In genomic region chr4:155959275-155959674, GRCm38 (mm10) we compare ENCODE assay signal across 8 mouse cellular contexts. TPM values are rescaled to one million over a fixed set of nuclear protein-coding genes. Genes with fewer than 3 reads are reported as not detected.
DNase-seq lines count a peak whose midpoint lies in the region; ATAC-seq and TF ChIP-seq lines count a peak whose summit lies in the region.

No protein-coding gene starts in this region.

- no peaks in the 10 kb centered on the region; the same call in 1 of the 2 replicates for H3K4me1 ChIP-seq in bone marrow, adult 2 months (ENCODE audit: control insufficient read depth, insufficient read depth, low read length)
- H3K4me1 ChIP-seq in embryonic fibroblast, embryonic 13.5 days (ENCODE audit: control insufficient read depth, insufficient read depth, low read length) = peaks cover 4% of the 10 kb centered on the region; the same call in 1 of the 2 replicates
- H3K4me1 ChIP-seq in heart, embryonic 12.5 days (replicated peaks) = peaks cover 24% of the 10 kb centered on the region
- H3K4me1 ChIP-seq in lung, adult 2 months (ENCODE audit: control insufficient read depth, insufficient read depth, low read length) = no peaks in the 10 kb centered on the region
- peaks cover 9% of the 10 kb centered on the region for H3K4me1 ChIP-seq in thymus, adult 2 months (replicated peaks; ENCODE audit: control insufficient read depth, insufficient read depth, low read length)

- TF ChIP-seq POLR2A in bone marrow, adult 2 months (IDR thresholded peaks at IDR 0.05; ENCODE audit: borderline replicate concordance, control insufficient read depth, low read depth, low read length) = no peak
- no peak for TF ChIP-seq POLR2A in embryonic fibroblast, embryonic 13.5 days (IDR thresholded peaks at IDR 0.05; ENCODE audit: low read depth, low read length)
- no peak for TF ChIP-seq POLR2A in lung, adult 2 months (IDR thresholded peaks at IDR 0.05; ENCODE audit: borderline replicate concordance, extremely low read depth, low read depth, low read length)
- TF ChIP-seq POLR2A in thymus, adult 2 months (IDR thresholded peaks at IDR 0.05; ENCODE audit: control insufficient read depth, extremely low read depth, insufficient read depth, low read length, poor library complexity) = no peak

- peak; percentile 19; the same call in 1 of the 2 replicates for ATAC-seq in heart, embryonic 12.5 days (ENCODE audit: insufficient number of reproducible peaks, low FRiP score)

- H3K4me3 ChIP-seq in bone marrow, adult 2 months (replicated peaks; ENCODE audit: control insufficient read depth, low read depth, low read length) = no peak overlapping the region
- no peak overlapping the region for H3K4me3 ChIP-seq in embryonic fibroblast, embryonic 13.5 days (ENCODE audit: insufficient read depth, low read length)
- H3K4me3 ChIP-seq in heart, embryonic 12.5 days = no peak overlapping the region
- no peak overlapping the region for H3K4me3 ChIP-seq in lung, adult 2 months (replicated peaks; ENCODE audit: extremely low read depth, low read depth, low read length)
- no peak overlapping the region for H3K4me3 ChIP-seq in thymus, adult 2 months (ENCODE audit: control insufficient read depth, insufficient read depth, low read length)

- H3K36me3 ChIP-seq in heart, embryonic 12.5 days = peaks cover 50% of the 10 kb centered on the region
- peaks cover 33% of the 10 kb centered on the region for H3K36me3 ChIP-seq in thymus, adult 2 months (ENCODE audit: control insufficient read depth, insufficient read depth, low read length)

- WGBS in bone marrow, adult 2 months = 1% methylated on average over 5 of the region's 5 CpGs
- 6% methylated on average over 5 of the region's 5 CpGs for WGBS in heart, embryonic 12.5 days
- WGBS in lung, adult 2 months = 3% methylated on average over 5 of the region's 5 CpGs
- 6% methylated on average over 5 of the region's 5 CpGs for WGBS in thymus, adult 2 months

- H3K9me3 ChIP-seq in heart, embryonic 12.5 days (replicated peaks) = no peaks in the 10 kb centered on the region

- TF ChIP-seq CTCF in bone marrow, adult 2 months (IDR thresholded peaks at IDR 0.05; ENCODE audit: control insufficient read depth, insufficient read depth, low read length) = peak; percentile 90
- TF ChIP-seq CTCF in embryonic fibroblast, embryonic 13.5 days (IDR thresholded peaks at IDR 0.05; ENCODE audit: borderline replicate concordance, insufficient read depth, low read length) = peak; percentile 80; the same call in 1 of the 2 replicates
- peak; percentile 86 for TF ChIP-seq CTCF in lung, adult 2 months (IDR thresholded peaks at IDR 0.05; ENCODE audit: insufficient read depth, low read length)
- TF ChIP-seq CTCF in thymus, adult 2 months (IDR thresholded peaks at IDR 0.05; ENCODE audit: borderline replicate concordance, control insufficient read depth, extremely low read depth, insufficient read depth, low read length, poor library complexity) = peak; percentile 84; the same call in 1 of the 2 replicates

- no peak overlapping the region for H3K4me2 ChIP-seq in heart, embryonic 12.5 days

- no peak overlapping the region for H3K9ac ChIP-seq in heart, embryonic 12.5 days

- DNase-seq in CD8-positive naive resting alpha-beta T cell, adult 2 months (ENCODE audit: low read depth in 2 of 2, low spot score in 2 of 2) = peak; percentile 64 to 74
- peak; percentile 84 to 89 for DNase-seq in kidney, postnatal 4 days
- DNase-seq in lung, adult 2 months = peak; percentile 69
- peak; percentile 38 for DNase-seq in ovary, postnatal 10 days (ENCODE audit: low spot score)
- peak; percentile 72 for DNase-seq in thymus, adult 2 months

- no peaks in the 10 kb centered on the region for H3K27me3 ChIP-seq in heart, embryonic 12.5 days (replicated peaks)
- H3K27me3 ChIP-seq in thymus, adult 2 months (ENCODE audit: control insufficient read depth, insufficient read depth, low read length) = no peaks in the 10 kb centered on the region

- no peak overlapping the region for H3K27ac ChIP-seq in bone marrow, adult 2 months (ENCODE audit: control insufficient read depth, insufficient read depth, low read depth, low read length, poor library complexity)
- H3K27ac ChIP-seq in embryonic fibroblast, embryonic 13.5 days (ENCODE audit: insufficient read depth, low read length) = no peak overlapping the region
- H3K27ac ChIP-seq in heart, embryonic 12.5 days (ENCODE audit: poor library complexity, severe bottlenecking) = no peak overlapping the region
- no peak overlapping the region for H3K27ac ChIP-seq in thymus, adult 2 months (ENCODE audit: control insufficient read depth, insufficient read depth, low read length)

RNA-seq across cellular contexts. Expression of gene C1qtnf12, which starts 2.8 kb away (rescaled TPM):
- 53.0 and 132 TPM in 2 replicates for polyA plus RNA-seq in bone marrow, adult 2 months (2011; ENCODE audit: insufficient read depth, insufficient read length, low replicate concordance, missing spikeins)
- 25.2 and 31.0 TPM in 2 replicates for polyA plus RNA-seq in embryonic fibroblast, embryonic 13.5 days (2011; ENCODE audit: insufficient read length, low read depth, missing spikeins)
- polyA plus RNA-seq in heart, embryonic 12.5 days (2016; fragmentation: Nextera tagmentation; extraction: Ambion mirVana) = 21.1 and 23.8 TPM in 2 replicates
- polyA plus RNA-seq in lung, adult 2 months (2012; rRNA removed) = 22.1 and 23.1 TPM in 2 replicates
- 19.3 and 21.6 TPM in 2 replicates for polyA plus RNA-seq in thymus, adult 2 months (2012; rRNA removed)

RNA-seq across cellular contexts. Expression of gene Ube2j2, which starts 15.6 kb away (rescaled TPM):
- polyA plus RNA-seq in bone marrow, adult 2 months (2011; ENCODE audit: insufficient read depth, insufficient read length, low replicate concordance, missing spikeins) = 63.5 and 71.8 TPM in 2 replicates
- 82.9 and 96.0 TPM in 2 replicates for polyA plus RNA-seq in embryonic fibroblast, embryonic 13.5 days (2011; ENCODE audit: insufficient read length, low read depth, missing spikeins)
- polyA plus RNA-seq in heart, embryonic 12.5 days (2016; fragmentation: Nextera tagmentation; extraction: Ambion mirVana) = 101 and 107 TPM in 2 replicates
- polyA plus RNA-seq in lung, adult 2 months (2012; rRNA removed) = 62.0 and 65.4 TPM in 2 replicates
- 122 and 147 TPM in 2 replicates for polyA plus RNA-seq in thymus, adult 2 months (2012; rRNA removed)

RNA-seq across cellular contexts. Expression of gene B3galt6, which starts 33.2 kb away (rescaled TPM):
- polyA plus RNA-seq in bone marrow, adult 2 months (2011; ENCODE audit: insufficient read depth, insufficient read length, low replicate concordance, missing spikeins) = 1.8 and 2.0 TPM in 2 replicates
- polyA plus RNA-seq in embryonic fibroblast, embryonic 13.5 days (2011; ENCODE audit: insufficient read length, low read depth, missing spikeins) = 5.3 and 5.4 TPM in 2 replicates
- polyA plus RNA-seq in heart, embryonic 12.5 days (2016; fragmentation: Nextera tagmentation; extraction: Ambion mirVana) = 10.3 and 11.0 TPM in 2 replicates
- 6.1 and 7.4 TPM in 2 replicates for polyA plus RNA-seq in lung, adult 2 months (2012; rRNA removed)
- 9.5 and 10.8 TPM in 2 replicates for polyA plus RNA-seq in thymus, adult 2 months (2012; rRNA removed)

RNA-seq across cellular contexts. Expression of gene Sdf4, which starts 33.4 kb away (rescaled TPM):
- 60.1 and 111 TPM in 2 replicates for polyA plus RNA-seq in bone marrow, adult 2 months (2011; ENCODE audit: insufficient read depth, insufficient read length, low replicate concordance, missing spikeins)
- polyA plus RNA-seq in embryonic fibroblast, embryonic 13.5 days (2011; ENCODE audit: insufficient read length, low read depth, missing spikeins) = 172 and 187 TPM in 2 replicates
- polyA plus RNA-seq in heart, embryonic 12.5 days (2016; fragmentation: Nextera tagmentation; extraction: Ambion mirVana) = 138 and 140 TPM in 2 replicates
- 54.3 and 63.6 TPM in 2 replicates for polyA plus RNA-seq in lung, adult 2 months (2012; rRNA removed)
- 65.6 and 68.4 TPM in 2 replicates for polyA plus RNA-seq in thymus, adult 2 months (2012; rRNA removed)

RNA-seq across cellular contexts. Expression of gene Tnfrsf4, which starts 54.4 kb away (rescaled TPM):
- polyA plus RNA-seq in bone marrow, adult 2 months (2011; ENCODE audit: insufficient read depth, insufficient read length, low replicate concordance, missing spikeins) = 6.4 and 12.4 TPM in 2 replicates
- polyA plus RNA-seq in embryonic fibroblast, embryonic 13.5 days (2011; ENCODE audit: insufficient read length, low read depth, missing spikeins) = 1.8 and 2.8 TPM in 2 replicates
- polyA plus RNA-seq in heart, embryonic 12.5 days (2016; fragmentation: Nextera tagmentation; extraction: Ambion mirVana) = 0.37 TPM in 1 of 2 replicates, not detected in the other
- 5.4 and 7.3 TPM in 2 replicates for polyA plus RNA-seq in lung, adult 2 months (2012; rRNA removed)
- polyA plus RNA-seq in thymus, adult 2 months (2012; rRNA removed) = 68.9 and 81.3 TPM in 2 replicates
